Mouse (Mus musculus): ENCODE measurements around the gene Gm49337.

- TF ChIP-seq CTCF (IDR thresholded peaks at IDR 0.05; ENCODE audit: extremely low read depth, insufficient read length, insufficient replicate concordance, low read depth, low read length) (no peak), POLR2A (IDR thresholded peaks at IDR 0.05; ENCODE audit: low read depth, low read length) (no peak)
Measured at GRCm38 (mm10) chr4:116142269-116142668, 30.9 kb upstream of the Gm49337 start.

Data from small intestine, adult 2 months (tissue).